Mouse (Mus musculus) kidney, adult 2 months (tissue): ENCODE data around the gene Gm42417.

Experiments
- CTCF ChIP-seq: fragments of 200-500 bp; conservative IDR thresholded peaks from 2 replicates; pipeline ENCODE4 v1.5.1; 2011; ENCODE audit warnings: low read depth, mild to moderate bottlenecking, control low read depth, low read length, moderate library complexity, mixed read lengths; ENCODE audit not compliant: insufficient read depth, insufficient read length
- POLR2A ChIP-seq: fragments of 200-500 bp; IDR thresholded peaks from one replicate; pipeline ENCODE4 v1.6.1; 2011; ENCODE audit warnings: low read depth, low read length, control low read depth

GRCm38 (mm10) chr1:36581260-36581659 is 42.0 kb upstream of the Gm42417 start:
- TF ChIP-seq CTCF, result no peak
- no peak for TF ChIP-seq POLR2A
